Mouse (Mus musculus) fat pad, adult 2 months (tissue): ENCODE measurements around the gene Lrch1.

ENCODE experiments used
- DNase-seq: peaks from one replicate; pipeline ENCODE4 v3.0.0-alpha.2; 2011; ENCODE audit warnings: low read depth, low spot score; ENCODE audit errors: extremely low read depth

Lrch1 gene

DNA sequence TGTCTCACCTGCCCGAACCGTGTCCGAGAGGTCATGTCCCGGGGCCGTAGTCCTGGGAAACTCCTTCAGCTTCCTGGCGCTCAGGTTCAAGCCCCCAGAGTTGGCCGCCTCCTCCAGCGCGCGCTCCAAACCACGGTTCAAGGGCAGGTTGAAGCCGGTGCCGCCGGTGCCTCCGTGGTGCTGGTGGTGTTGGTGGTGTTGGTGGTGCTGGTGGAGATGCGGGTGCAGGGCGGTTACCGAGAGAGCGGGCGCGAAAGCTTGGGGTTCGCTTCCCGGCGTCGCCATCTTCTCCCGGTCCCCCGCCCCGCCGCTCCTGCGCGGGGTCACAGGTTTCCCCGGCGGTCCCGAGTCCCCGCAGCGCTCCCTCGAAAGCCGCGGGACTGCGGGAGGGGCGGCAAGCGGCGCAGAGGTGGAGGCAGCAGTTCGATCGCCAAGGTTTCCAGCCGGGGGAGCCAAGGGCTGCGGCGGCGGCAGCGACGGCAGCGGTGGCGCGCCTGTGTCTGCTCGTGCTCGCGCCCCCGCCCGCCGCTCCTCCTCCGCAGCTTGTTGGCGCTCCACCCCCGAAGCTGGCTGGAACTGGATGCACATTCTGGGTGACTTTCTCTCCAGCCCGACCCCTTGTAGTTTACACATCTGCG lies at the start of gene Lrch1:
Gene Lrch1 (minus strand): TSS at position 501 of the 638 bp plus-strand sequence.
- no peak for DNase-seq

DNA sequence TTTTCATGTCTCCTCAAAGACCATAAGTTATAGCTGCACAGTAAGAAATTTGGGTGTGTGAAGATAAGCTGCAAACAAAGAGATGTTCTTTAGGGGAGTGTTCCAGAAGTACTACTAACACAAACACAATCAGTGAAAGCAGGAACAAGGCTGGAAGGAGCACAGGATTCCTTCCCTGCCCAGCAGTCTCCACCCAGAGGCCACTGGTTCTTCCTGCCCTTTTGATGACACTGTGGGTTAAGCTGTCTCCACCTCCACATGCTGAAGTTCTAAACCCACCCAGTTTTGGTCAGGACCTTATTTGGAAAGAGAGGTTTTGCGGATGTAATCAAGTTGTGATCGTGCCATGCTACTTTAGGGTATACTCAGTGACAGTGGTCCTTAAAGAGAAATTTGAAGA lies 49.4 kb upstream of the Lrch1 start:
- DNase-seq, result no peak

DNA sequence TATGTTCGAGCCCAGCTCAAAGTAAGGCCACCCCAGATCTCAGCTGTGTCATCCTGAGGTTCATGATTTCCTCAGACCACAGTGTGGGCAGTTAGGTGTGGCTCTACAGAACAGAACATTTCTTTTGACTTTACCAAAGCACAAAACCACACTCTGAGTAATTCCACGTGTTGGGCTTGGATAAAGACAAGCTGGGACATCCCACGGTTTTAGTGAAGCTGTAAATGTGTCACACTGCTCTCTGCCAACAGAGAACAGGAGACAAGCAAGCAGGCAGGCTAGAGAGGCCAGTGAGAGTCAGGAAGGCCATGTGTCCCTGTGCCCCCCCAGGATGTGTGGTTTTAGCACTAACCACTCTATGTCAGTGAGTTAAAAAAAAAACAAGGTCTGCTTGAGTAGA lies 48.9 kb upstream of the Lrch1 start:
- DNase-seq, result no peak

DNA sequence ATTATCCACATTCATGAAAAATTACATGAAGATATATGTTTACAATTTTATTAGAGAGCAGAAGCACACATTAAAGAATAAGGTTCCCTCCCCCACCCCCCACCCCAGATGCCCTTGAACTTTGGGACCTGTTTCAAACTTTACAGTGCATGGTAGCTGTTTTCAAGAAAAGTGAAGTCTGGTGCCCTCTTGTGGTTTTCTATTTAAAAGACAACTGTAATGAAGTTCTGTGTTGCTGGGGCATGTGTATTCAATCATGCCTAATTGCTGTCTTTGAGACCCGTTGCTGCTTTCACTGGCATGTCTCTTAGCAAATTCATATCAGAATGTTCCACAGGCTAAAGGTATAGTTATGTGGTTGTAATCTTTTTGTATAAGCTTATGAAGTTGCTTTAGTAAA lies 42.8 kb upstream of the Lrch1 start:
- DNase-seq, result no peak

DNA sequence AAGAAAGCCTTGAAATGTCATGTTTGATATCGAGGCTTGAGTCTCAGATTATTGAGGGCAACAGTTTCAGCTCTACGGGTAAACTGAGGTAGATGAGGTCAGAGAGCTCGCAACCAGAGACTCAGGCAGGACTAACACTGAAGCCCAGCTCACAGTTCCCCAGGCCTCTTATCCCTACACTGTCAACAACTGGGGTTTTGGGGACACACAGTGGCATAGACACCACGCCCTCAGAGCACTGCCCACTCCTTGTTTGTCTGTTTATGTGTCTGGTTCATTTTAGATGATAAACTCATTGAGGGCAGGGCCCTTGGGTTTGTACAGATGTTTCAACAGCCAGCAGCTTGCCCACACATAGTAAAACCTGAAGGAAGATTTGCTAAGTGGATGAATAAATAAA lies 42.2 kb upstream of the Lrch1 start:
- no peak for DNase-seq

DNA sequence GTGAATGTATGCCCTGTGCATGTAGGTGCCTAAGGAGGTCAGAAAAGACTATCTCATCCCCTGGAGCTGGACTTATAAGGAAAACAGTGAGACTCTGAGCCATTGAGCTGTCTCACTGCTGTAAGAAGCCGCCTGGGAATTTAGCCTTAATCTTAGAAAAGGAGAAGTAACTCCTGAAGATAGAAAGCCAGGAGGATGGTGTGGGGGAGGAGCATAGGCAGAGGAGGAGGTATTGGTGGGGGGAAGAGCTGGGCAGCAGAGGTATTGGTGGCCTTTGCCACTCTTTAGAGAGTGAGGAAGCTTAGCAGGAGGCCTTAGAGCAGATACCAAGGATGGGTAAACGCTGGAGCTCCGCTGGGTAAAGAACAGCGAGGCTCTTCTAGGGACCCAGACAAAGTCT lies 41.6 kb upstream of the Lrch1 start:
- no peak for DNase-seq

DNA sequence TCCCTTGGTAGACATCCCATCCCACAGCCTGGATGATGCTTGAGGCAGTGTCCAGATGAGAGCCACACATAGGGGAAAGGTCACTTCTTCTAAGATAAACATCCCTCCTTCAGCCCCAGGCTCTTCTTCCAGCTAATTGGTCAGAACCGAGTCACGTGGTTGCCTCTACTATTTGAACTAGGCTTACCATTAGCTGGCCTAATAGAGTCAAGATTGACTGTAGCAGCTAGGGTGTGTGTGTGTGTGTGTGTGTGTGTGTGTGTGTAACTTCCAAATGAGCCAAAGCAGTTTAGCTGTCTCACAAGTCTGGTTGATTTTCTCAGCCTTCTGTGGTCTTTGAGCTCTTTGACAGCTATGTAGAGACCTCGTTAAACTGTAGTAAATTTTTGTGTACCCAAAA lies 38.9 kb upstream of the Lrch1 start:
- DNase-seq, result no peak

DNA sequence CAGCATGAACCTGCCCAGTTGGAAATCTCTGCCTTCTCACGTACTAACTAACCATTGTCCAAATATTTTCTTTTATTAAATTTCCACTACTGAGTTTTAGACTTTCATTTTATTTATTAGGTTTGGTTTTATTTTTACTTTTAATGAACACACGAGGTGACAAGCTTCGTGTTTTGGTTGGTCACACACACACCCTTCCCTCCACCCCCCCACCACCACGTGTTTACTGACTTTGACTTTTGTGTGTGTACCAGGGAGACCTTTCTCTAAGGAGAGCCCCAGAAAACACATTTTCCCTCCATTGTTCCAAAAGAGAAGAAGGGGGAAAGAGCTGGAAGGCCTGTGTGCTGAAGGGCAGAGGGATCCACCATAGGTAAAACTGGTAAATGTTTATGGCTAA lies 38.0 kb upstream of the Lrch1 start:
- DNase-seq, result no peak

DNA sequence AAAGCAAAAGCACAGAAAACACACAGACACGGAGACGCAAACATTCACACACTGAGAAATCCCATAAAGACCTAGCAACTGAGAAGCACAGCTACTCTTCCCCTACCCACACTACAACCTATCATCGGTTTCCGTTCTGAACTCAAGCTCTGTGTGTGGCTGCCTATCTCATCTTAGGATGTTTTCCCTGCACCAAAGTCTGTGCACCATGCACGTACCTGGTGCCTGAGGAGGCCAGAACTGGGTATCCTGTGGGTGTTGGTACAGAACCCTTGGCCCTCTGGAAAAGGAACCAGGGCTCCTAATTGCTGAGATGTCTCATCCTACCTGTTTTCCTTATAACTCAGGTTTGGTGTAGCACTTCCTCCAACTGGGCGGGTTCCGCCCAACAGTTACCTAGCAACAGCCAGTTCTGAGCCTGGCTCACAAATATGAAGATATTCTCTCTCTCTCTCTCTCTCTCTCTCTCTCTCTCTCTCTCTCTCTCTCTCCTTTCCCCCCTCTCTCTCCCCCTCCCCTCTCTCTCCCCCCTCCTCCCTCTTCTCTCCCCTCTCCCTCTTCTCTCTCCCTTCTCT lies 37.2 kb upstream of the Lrch1 start:
- no peak for DNase-seq

DNA sequence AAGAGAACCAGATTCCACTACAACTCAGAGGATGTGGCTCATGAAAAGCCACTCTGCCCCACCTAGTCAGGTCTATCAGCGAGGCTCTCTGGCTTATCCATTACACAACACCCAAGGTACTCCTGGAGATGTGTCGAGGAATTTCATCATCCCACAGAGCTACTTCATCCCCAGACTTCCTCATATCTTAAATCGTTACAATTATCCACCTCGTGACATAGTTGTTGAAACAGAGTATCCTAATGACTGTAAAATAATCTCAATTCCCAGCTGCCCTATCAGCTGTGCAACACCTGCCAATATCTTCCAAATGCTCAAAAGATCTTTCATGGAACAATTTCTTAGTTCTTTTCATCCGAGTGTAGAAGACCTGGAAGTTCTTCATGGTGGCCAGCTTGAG lies 35.4 kb upstream of the Lrch1 start:
- DNase-seq, result no peak

DNA sequence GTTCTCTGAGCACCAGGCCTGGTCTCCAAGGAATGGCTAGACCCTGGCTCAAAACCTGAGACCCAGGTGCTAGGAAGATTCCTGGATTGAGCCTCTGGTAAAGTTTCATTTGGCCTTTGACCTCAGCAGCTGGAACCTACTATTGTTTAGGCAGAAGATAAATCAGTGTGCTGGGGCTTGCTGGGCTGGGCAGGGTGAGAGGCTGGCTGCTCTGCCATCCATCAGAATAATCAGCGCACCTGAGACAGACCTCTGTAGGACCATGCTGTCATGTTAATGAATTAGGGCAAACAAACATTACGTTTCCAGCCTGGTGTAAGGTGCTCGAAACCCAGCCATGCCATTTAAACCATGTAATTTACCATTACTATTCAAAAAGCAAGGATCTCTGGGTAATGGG lies 33.3 kb upstream of the Lrch1 start:
- no peak for DNase-seq

DNA sequence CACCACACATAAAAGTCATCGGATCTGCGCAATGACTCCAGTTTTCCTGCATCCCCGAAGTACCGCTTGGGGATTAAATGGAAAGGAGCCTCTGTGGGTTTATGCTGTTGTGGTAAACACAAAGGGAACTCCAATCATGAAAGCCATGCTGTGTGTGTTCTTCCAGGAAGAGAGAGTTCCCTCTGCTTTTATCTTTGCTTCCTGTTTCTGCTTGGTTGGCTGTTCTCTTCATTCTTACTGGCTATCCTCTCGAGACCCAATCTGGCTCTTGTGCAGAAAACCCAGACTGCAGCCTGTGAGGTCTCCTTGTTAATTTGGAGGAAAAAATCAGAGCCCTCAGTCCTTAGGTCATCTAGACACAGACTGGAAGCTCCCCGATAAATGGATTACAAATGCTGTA lies 29.3 kb upstream of the Lrch1 start:
- no peak for DNase-seq

DNA sequence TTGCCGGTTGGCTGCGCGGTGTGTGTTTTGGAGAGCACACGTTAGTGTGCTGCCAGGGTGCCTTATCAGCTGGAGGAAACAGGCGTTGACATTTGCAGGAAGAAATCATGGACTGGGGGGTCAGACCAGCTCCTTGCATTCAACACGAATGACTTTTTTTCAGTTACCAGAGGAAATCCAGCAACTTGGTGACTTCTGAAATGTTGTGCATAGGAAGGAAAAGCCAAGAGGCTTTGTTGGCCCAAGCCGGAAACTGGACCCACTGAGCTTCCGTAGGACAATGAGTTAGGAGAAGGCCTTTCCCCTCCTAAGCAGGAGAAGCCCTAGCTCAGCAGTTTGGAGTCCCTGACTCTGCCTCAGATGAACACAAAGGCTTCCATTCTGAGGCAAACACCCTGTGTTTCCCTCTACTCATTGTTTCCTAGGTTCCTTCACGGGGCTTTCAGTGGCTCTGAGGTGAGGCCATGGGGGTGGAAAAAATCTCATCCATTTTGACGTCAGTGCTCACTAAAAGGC lies 26.5 kb upstream of the Lrch1 start:
- DNase-seq, result no peak

DNA sequence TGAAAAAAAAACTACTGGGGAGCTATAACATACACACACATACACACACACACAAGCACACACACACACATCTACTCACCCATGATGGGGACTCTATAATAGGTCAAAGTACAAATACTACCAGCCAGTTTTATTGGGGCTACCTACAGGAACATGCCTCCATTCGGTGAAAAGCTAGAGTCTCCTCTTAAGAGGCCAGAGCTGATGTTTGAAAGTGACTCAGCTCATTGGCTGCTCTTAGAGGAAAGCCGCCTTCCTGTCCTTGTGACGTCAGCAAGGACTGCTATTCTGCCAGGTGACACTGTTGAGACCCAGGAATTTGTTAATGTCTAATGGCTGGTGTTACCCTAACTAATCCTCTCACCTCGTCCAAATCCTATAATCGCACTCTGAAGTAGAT lies 25.0 kb upstream of the Lrch1 start:
- DNase-seq, result no peak

DNA sequence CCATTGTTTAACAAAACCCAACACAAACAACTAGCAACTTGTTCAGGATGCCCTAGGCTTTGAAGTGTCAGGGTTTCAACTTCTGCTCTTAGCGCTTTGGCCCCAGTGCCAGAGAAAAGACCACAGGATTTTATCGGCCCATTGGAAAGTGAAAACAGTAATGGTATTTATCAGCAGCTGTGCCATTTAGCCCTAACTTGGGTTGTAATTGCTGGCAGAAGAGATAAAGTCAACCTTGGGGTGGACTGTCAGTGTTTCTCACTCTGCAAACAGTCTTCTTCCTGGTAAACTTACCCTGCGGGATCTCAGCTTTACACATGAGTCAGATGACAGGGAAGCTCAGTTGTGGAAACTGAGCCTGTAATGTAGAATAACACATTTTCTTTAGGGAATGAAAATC lies 24.5 kb upstream of the Lrch1 start:
- DNase-seq, result no peak

DNA sequence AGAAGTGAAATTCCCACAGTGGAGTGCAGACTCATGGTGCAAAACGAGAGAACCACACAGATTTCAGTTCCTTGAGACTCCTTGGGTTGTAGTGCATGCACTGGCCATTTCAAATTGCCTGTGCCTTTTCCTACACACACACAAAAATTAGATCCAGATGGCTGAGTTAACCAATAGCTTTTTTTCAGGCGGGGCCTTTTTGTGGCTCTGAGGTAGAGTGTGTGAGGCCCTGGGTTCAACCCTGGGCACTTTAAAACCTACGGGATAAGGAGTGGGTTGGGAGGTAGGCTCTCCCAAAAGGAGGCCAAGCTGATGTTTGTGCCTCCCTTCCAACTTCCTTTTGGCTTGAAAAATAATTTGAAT lies 15.7 kb upstream of the Lrch1 start:
- DNase-seq, result no peak

DNA sequence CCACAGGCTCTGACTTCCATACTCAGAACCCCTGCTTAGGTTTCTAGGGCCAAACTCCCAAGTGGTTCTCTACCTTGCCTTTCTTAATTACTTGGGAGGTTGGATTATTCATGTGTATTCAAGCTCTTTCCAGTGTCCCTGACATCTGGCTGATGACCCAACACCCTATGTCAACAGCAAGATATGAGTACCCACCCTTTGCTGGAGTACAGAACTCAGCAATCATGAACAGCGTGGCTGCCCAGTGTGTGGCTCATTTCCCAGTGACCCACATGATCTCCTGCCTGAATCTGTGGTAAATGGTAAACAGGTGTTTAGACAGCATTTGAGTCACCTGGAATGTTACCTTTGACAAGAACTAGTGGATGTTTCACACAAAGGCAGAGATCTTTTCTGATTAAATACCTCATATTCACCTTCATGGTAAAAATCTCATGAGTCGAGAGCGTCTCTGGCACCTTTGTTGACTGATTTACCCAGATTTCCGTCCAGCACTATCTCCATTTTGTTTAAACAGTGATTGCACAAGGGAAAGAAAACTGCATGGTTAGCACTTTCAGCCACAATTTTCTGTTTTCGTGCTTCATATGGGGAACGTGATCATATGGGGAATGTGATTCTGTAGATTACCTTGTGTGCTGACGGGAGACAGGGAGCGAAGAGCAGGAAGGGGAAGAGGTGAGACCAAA lies 15.2 kb upstream of the Lrch1 start:
- DNase-seq, result no peak

DNA sequence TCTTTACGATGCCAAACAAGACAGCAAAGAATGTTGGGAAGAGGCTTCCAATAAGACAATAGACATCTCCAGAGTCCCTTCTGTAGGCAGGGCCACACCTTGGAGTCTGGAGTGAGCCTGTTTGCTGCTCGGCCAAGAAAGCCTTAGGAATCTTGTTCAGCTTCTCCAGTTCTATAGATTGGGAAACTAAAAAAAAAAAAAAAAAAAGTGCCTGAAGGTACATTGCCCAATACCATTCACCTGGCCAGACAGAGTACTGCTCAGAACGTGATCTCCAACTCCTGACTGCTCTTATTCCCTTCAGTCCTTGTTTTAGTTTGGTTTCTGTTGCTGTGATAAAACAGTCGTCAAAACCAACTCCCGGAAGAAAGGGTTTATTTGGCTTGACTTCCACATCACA lies 12.9 kb upstream of the Lrch1 start:
- DNase-seq, result no peak

DNA sequence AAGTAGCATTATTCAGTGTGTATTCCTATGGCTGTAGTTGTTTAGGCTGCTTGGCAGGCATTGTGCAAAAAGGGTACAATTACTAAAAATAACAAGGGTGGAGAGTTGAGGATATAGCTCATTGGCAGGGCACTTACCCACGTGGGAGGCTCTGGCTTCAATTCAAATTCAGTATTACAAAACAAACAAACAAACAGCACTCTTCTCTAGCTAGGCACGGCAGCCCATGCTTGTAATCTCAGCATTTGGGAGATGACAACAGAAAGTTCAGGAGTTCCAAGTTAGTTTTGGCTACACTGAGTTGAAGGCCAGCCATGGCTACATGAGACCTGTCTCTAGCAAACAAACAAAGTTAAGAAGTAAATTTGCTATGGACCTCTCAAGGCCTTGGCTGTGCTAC lies 9.0 kb upstream of the Lrch1 start:
- no peak for DNase-seq

DNA sequence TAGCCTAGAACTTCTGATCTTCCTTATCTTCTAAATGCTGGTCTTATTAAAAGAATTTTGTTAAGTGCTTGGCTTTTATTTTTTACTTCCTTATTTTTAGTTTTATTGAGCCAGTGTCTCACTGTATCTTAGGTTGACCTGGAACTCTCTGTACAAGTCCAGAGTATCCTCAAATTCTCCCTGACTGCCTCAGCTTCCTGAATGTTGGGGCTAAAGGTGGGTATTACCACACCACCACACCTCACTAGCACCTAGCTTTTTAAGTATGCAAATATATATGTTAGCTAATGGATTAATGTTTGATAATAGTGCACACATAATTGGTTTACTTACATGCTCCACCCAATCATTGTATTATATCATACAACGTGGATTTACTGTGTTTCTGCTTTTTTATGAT lies 8.6 kb upstream of the Lrch1 start:
- no peak for DNase-seq

DNA sequence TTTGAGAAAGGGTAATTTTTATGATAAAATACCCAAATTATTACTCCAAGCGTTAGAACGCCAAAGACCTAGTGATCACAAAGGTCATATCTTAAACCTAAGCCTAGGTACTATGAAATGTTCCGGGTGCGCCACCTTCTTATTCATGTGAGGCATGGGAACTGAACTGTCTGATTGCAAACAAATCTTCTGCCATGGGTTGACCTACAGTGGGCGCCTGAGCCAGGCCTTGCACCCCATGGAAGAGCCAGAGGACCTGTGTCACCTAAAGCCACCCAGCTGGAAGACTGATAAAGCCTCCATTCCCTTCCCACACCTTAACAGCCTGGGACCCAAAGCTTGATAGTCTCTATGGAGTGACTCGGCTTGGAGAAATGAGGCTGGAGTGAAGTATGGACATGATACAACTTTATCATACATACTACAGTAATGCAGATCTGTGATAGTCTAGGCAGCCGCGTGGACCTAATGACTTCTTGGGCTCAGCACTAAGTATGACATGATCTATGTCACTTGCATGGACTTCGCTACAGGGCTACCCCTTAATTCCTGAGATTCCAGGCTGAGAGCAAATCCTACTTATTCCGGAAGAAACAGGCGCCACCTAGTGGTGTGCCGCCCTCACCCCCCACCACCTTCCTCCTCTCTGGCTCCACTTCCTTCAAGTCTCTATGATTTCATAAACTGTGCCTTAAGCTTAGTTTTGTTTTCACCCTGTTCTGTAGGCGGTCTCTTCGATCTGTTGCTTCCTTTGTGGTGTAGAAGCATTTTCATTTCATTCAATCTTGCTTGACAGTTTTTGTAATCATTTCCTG lies 957 bp upstream of the Lrch1 start:
- DNase-seq, result no peak

DNA sequence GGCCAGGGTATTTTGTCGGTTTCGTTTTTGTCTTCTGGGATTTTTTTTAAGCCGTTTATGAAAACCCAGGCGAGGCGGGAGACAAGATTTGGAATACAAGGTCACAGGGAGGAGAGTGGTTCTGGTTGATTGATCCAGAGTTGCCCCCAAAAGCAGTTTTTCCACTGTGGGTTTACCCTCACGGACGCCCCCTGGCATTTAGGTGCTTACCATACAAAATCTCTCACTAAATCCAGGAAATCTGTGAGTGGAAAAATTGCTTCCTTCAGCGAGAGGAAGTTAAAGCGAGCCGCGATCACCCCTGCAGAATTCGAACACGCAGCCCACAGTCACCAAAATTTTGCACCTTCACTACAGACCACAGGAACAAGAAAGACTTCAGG lies 329 bp upstream of the Lrch1 start:
- no peak for DNase-seq
